Mouse (Mus musculus) CH12.LX (cell line): ENCODE measurements around the gene Tmem151b. TPM values are rescaled to one million over a fixed set of nuclear protein-coding genes. Genes with fewer than 3 reads are reported as not detected.
A peak's percentile ranks its signal among the peaks of the same experiment; 100 is the strongest.

ENCODE experiments used
- DNase-seq: peaks from one replicate; pipeline ENCODE4 v3.0.0-alpha.2; 2013; ENCODE audit errors: extremely low read depth
- H3K27ac ChIP-seq: 2 replicates; pipeline ENCODE4 v1.5.1; 2012; ENCODE audit warnings: low read depth, mild to moderate bottlenecking, control low read depth, moderate library complexity; ENCODE audit not compliant: insufficient read depth
- H3K27me3 ChIP-seq: replicated peaks from 2 replicates; pipeline ENCODE3; 2012; ENCODE audit warnings: inconsistent platforms
- H3K36me3 ChIP-seq, 2 experiments: replicated peaks in 1 of 2; 2 replicates each; pipeline versions ENCODE3 to v1.6.1; 2012; ENCODE audit warnings: inconsistent platforms in 1 of 2, low read length in 1 of 2, mild to moderate bottlenecking in 1 of 2, mixed read lengths in 1 of 2, moderate library complexity in 1 of 2; ENCODE audit not compliant: control insufficient read depth in 1 of 2, insufficient read depth in 1 of 2
- H3K4me1 ChIP-seq, 2 experiments: 2 replicates each; pipeline ENCODE4 v1.6.1; 2012; ENCODE audit warnings: inconsistent platforms in 1 of 2, moderate library complexity in 1 of 2; ENCODE audit not compliant: insufficient read depth in 2 of 2, control insufficient read depth in 1 of 2
- H3K4me2 ChIP-seq: 2 replicates; pipeline ENCODE4 v1.6.1; 2012; ENCODE audit warnings: low read depth, mild to moderate bottlenecking, control low read depth; ENCODE audit not compliant: poor library complexity, insufficient read depth, severe bottlenecking
- H3K4me3 ChIP-seq, 3 experiments: fragments of 150-350 bp in 1 of 3; sonication (generic) in 1 of 3; replicated peaks in 1 of 3; 2 replicates each; pipeline versions ENCODE3 to v1.5.1; 2011 to 2012; ENCODE audit warnings: low read depth in 2 of 3, low read length in 2 of 3, mild to moderate bottlenecking in 2 of 3, moderate library complexity in 2 of 3, control low read depth in 1 of 3, improper control_type of control experiment in 1 of 3, inconsistent platforms in 1 of 3, mixed read lengths in 1 of 3; ENCODE audit not compliant: poor library complexity in 1 of 3
- H3K79me2 ChIP-seq: replicated peaks from 2 replicates; pipeline ENCODE4 v1.6.1; 2012; ENCODE audit warnings: mild to moderate bottlenecking, moderate library complexity; ENCODE audit not compliant: control insufficient read depth, poor library complexity, insufficient read depth, severe bottlenecking; ENCODE audit errors: extremely low read depth
- H3K9ac ChIP-seq: 2 replicates; pipeline ENCODE4 v1.6.1; 2012; ENCODE audit warnings: low read depth, mild to moderate bottlenecking, control low read depth, moderate library complexity; ENCODE audit not compliant: insufficient read depth
- H3K9me3 ChIP-seq: replicated peaks from 2 replicates; pipeline ENCODE3; 2012; ENCODE audit warnings: low read length, inconsistent platforms, mixed read lengths
- BHLHE40 ChIP-seq: IDR thresholded peaks from 2 replicates; pipeline ENCODE4 v1.6.1; 2011; ENCODE audit warnings: mild to moderate bottlenecking, low read depth, low read length, improper control_type of control experiment
- CHD1 ChIP-seq: IDR thresholded peaks from 2 replicates; pipeline ENCODE4 v1.6.1; 2012; ENCODE audit warnings: low read depth, low read length, improper control_type of control experiment, inconsistent platforms
- CHD2 ChIP-seq: IDR thresholded peaks from 2 replicates; pipeline ENCODE4 v1.6.1; 2011; ENCODE audit warnings: low read length, improper control_type of control experiment
- ELF1 ChIP-seq: IDR thresholded peaks from 2 replicates; pipeline ENCODE4 v1.6.1; 2014; ENCODE audit warnings: low read depth, mild to moderate bottlenecking, inconsistent platforms, low read length, improper control_type of control experiment
- EP300 ChIP-seq: IDR thresholded peaks from 2 replicates; pipeline ENCODE4 v1.6.1; 2011; ENCODE audit warnings: low read length, improper control_type of control experiment
- ETS1 ChIP-seq: conservative IDR thresholded peaks from 2 replicates; pipeline ENCODE4 v1.6.1; 2012; ENCODE audit warnings: low read depth, mild to moderate bottlenecking, inconsistent platforms, low read length, improper control_type of control experiment, moderate library complexity
- GABPA ChIP-seq: IDR thresholded peaks from 2 replicates; pipeline ENCODE4 v1.6.1; 2012; ENCODE audit warnings: low read depth, low read length, improper control_type of control experiment, inconsistent platforms; ENCODE audit not compliant: insufficient replicate concordance
- IRF4 ChIP-seq: IDR thresholded peaks from 2 replicates; pipeline ENCODE4 v1.6.1; 2014; ENCODE audit warnings: low read depth, mild to moderate bottlenecking, inconsistent platforms, low read length, improper control_type of control experiment
- JUN ChIP-seq: IDR thresholded peaks from 2 replicates; pipeline ENCODE4 v1.6.1; 2011; ENCODE audit warnings: low read depth, mild to moderate bottlenecking, low read length, improper control_type of control experiment, moderate library complexity; ENCODE audit not compliant: insufficient read depth
- JUND ChIP-seq: conservative IDR thresholded peaks from 2 replicates; pipeline ENCODE4 v1.6.1; 2011; ENCODE audit warnings: low read depth, low read length, improper control_type of control experiment
- KAT2A ChIP-seq: IDR thresholded peaks from 2 replicates; pipeline ENCODE4 v1.6.1; 2012; ENCODE audit warnings: low read length, improper control_type of control experiment, inconsistent platforms; ENCODE audit not compliant: insufficient replicate concordance
- MAFK ChIP-seq: IDR thresholded peaks from 2 replicates; pipeline ENCODE4 v1.6.1; 2011; ENCODE audit warnings: low read length, improper control_type of control experiment; ENCODE audit not compliant: insufficient replicate concordance
- MAX ChIP-seq: IDR thresholded peaks from 2 replicates; pipeline ENCODE4 v1.6.1; 2011; ENCODE audit warnings: low read length, improper control_type of control experiment
- MAZ ChIP-seq: IDR thresholded peaks from 2 replicates; pipeline ENCODE4 v1.6.1; 2012; ENCODE audit warnings: low read depth, mild to moderate bottlenecking, inconsistent platforms, low read length, improper control_type of control experiment, moderate library complexity
- MEF2A ChIP-seq: IDR thresholded peaks from 2 replicates; pipeline ENCODE4 v1.6.1; 2014; ENCODE audit warnings: low read depth, mild to moderate bottlenecking, inconsistent platforms, low read length, improper control_type of control experiment, borderline replicate concordance
- MXI1 ChIP-seq: IDR thresholded peaks from 2 replicates; pipeline ENCODE4 v1.6.1; 2011; ENCODE audit warnings: mild to moderate bottlenecking, low read depth, low read length, improper control_type of control experiment
- MYC ChIP-seq: IDR thresholded peaks from 2 replicates; pipeline ENCODE4 v1.6.1; 2011; ENCODE audit warnings: low read depth, mild to moderate bottlenecking, improper control_type of control experiment, low read length
- NELFE ChIP-seq: IDR thresholded peaks from 2 replicates; pipeline ENCODE4 v1.6.1; 2011; ENCODE audit warnings: low read depth, low read length, improper control_type of control experiment
- NRF1 ChIP-seq: IDR thresholded peaks from 2 replicates; pipeline ENCODE4 v1.6.1; 2014; ENCODE audit warnings: low read depth, mild to moderate bottlenecking, inconsistent platforms, low read length, improper control_type of control experiment, moderate library complexity
- PAX5 ChIP-seq: IDR thresholded peaks from 2 replicates; pipeline ENCODE4 v1.6.1; 2012; ENCODE audit warnings: low read length, inconsistent platforms, mixed read lengths
- POLR2A ChIP-seq: IDR thresholded peaks from 2 replicates; pipeline ENCODE4 v1.6.1; 2011; ENCODE audit warnings: low read depth, mild to moderate bottlenecking, improper control_type of control experiment, low read length
- POLR2AphosphoS2 ChIP-seq: IDR thresholded peaks from 2 replicates; pipeline ENCODE4 v1.6.1; 2011; ENCODE audit warnings: low read depth, low read length, improper control_type of control experiment
- RAD21 ChIP-seq: IDR thresholded peaks from 2 replicates; pipeline ENCODE4 v1.6.1; 2011; ENCODE audit warnings: low read depth, mild to moderate bottlenecking, low read length, improper control_type of control experiment, moderate library complexity
- SIN3A ChIP-seq: IDR thresholded peaks from 2 replicates; pipeline ENCODE4 v1.6.1; 2012; ENCODE audit warnings: low read length, improper control_type of control experiment, inconsistent platforms
- SMC3 ChIP-seq: IDR thresholded peaks from 2 replicates; pipeline ENCODE4 v1.6.1; 2011; ENCODE audit warnings: low read depth, low read length, improper control_type of control experiment
- TBP ChIP-seq: conservative IDR thresholded peaks from 2 replicates; pipeline ENCODE4 v1.6.1; 2011; ENCODE audit warnings: low read depth, low read length, improper control_type of control experiment
- TCF12 ChIP-seq: IDR thresholded peaks from 2 replicates; pipeline ENCODE4 v1.6.1; 2014; ENCODE audit warnings: low read depth, mild to moderate bottlenecking, inconsistent platforms, low read length, improper control_type of control experiment
- UBTF ChIP-seq: IDR thresholded peaks from 2 replicates; pipeline ENCODE4 v1.6.1; 2012; ENCODE audit warnings: low read depth, mild to moderate bottlenecking, inconsistent platforms, low read length, improper control_type of control experiment, moderate library complexity
- USF1 ChIP-seq: IDR thresholded peaks from 2 replicates; pipeline ENCODE4 v1.6.1; 2014; ENCODE audit warnings: low read depth, mild to moderate bottlenecking, inconsistent platforms, low read length, improper control_type of control experiment
- USF2 ChIP-seq: conservative IDR thresholded peaks from 2 replicates; pipeline ENCODE4 v1.6.1; 2011; ENCODE audit warnings: low read depth, low read length, improper control_type of control experiment
- ZMIZ1 ChIP-seq: IDR thresholded peaks from 2 replicates; pipeline ENCODE4 v1.6.1; 2012; ENCODE audit warnings: low read depth, mild to moderate bottlenecking, inconsistent platforms, low read length, improper control_type of control experiment
- ZNF384 ChIP-seq: IDR thresholded peaks from 2 replicates; pipeline ENCODE4 v1.6.1; 2012; ENCODE audit warnings: low read depth, low read length, improper control_type of control experiment, inconsistent platforms
- dilution Hi-C: fragments of 300-500 bp; cut with MboI; formaldehyde crosslinking; loops from 2 replicates; pipeline ENCODE4 v1.14.3; 2020; ENCODE audit warnings: low sequenced_read_pairs; ENCODE audit not compliant: extremely low pct_unique_long_range_greater_than_20kb, extremely low pct_ligation_motif_present
- in situ Hi-C: fragments of 300-500 bp; cut with MboI; formaldehyde crosslinking; loops from 3 replicates; pipeline ENCODE4 v1.14.3; 2019; ENCODE audit warnings: low sequenced_read_pairs, low pct_ligation_motif_present, low pct_unique_long_range_greater_than_20kb, mixed read lengths
- polyA plus RNA-seq: library from polyadenylated mRNA; unstranded; fragments of >175 nt; gene quantifications from 2 replicates; pipeline ENCODE4 v1.2.1, GENCODE M21; 2012; ENCODE audit warnings: low read depth; ENCODE audit not compliant: insufficient read length
- total RNA-seq, 2 experiments: library from RNA; depleted of rRNA; stranded (reverse); fragments of 300-350 nt in 1 of 2; fragments of >200 nt in 1 of 2; gene quantifications; 2 replicates each; pipeline ENCODE4 v1.2.3; 2012 to 2014

Gene Tmem151b
- total and polyA plus RNA-seq, 3 experiments, result 0.12 to 0.53 (median 0.42) TPM

- in situ Hi-C loops (loop anchor here (5.0 kb wide), 1 partner anchor 78 kb away; the partner anchor contains the start of gene Spats1), dilution Hi-C loops (no loop called here)
- H3K9me3 ChIP-seq, result no peaks in the 10 kb centered on the region
- H3K36me3 ChIP-seq, result peaks cover 23 to 40% of the 10 kb centered on the region in 2 experiments
- DNase-seq, result peak; percentile 94
- TF ChIP-seq IRF4 (peak; percentile 49; the same call in 1 of the 2 replicates), ZMIZ1 (peak; percentile 93), ZNF384 (no peak; the same call in 1 of the 2 replicates), NRF1 (0 out of 2 replicates have a peak, but pooled peaks have one; percentile 15), USF2 (no peak), POLR2A (peak; percentile 93), KAT2A (0 out of 2 replicates have a peak, but pooled peaks have one; percentile 59), UBTF (peak; percentile 79), TCF12 (peak; percentile 82), ELF1 (peak; percentile 98), USF1 (no peak), CHD1 (peak; percentile 54; the same call in 1 of the 2 replicates), PAX5 (no peak), ETS1 (peak; percentile 84), MYC (0 out of 2 replicates have a peak, but pooled peaks have one; percentile 39), JUND (0 out of 2 replicates have a peak, but pooled peaks have one; percentile 17), MAZ (peak; percentile 83), SIN3A (peak; percentile 80), MXI1 (peak; percentile 30; the same call in 1 of the 2 replicates), SMC3 (no peak), EP300 (0 out of 2 replicates have a peak, but pooled peaks have one; percentile 45), TBP (peak; percentile 84), NELFE (peak; percentile 86), GABPA (no peak), BHLHE40 (no peak), RAD21 (no peak), POLR2AphosphoS2 (peak; percentile 78; the same call in 1 of the 2 replicates), JUN (no peak), MAFK (peak; percentile 29; the same call in 1 of the 2 replicates), MAX (no peak), MEF2A (peak; percentile 66; the same call in 1 of the 2 replicates), CHD2 (peak; percentile 60; the same call in 1 of the 2 replicates)
- H3K27me3 ChIP-seq, result no peaks in the 10 kb centered on the region
- H3K4me1 ChIP-seq, result peaks cover 21 to 49% of the 10 kb centered on the region in 2 experiments
- H3K9ac ChIP-seq, result peak within 1 kb of the TSS; percentile 99
- H3K27ac ChIP-seq, result peak within 1 kb of the TSS; percentile 99
- peaks cover 37% of the 10 kb centered on the region for H3K79me2 ChIP-seq
- H3K4me3 ChIP-seq, result peak within 1 kb of the TSS; percentile 90 to 100 (median 99)
- H3K4me2 ChIP-seq, result peak within 1 kb of the TSS; percentile 79
Measured at GRCm38 (mm10) chr17:45555452-45556106, 6.1 kb upstream of the Tmem151b start, which contains the start of gene Nfkbie. Gene Nfkbie (plus strand): TSS chr17:45555703.
